Mouse (Mus musculus) myocyte (in vitro differentiated cells): Measurements from ENCODE around the gene Nipal1. TPM values are rescaled to one million over a fixed set of nuclear protein-coding genes. Genes with fewer than 3 reads are reported as not detected.

Source experiments
- H3K27me3 ChIP-seq: one replicate; pipeline ENCODE4 v1.6.1; 2011; ENCODE audit not compliant: control insufficient read depth, insufficient read depth, insufficient read length
- H3K36me3 ChIP-seq: one replicate; pipeline ENCODE4 v1.6.1; 2011; ENCODE audit not compliant: control insufficient read depth, insufficient read depth
- H3K4me2 ChIP-seq: one replicate; pipeline ENCODE4 v1.6.1; 2011; ENCODE audit warnings: low read depth, control low read depth
- H3K4me3 ChIP-seq: one replicate; pipeline ENCODE4 v1.5.1; 2011; ENCODE audit warnings: mild to moderate bottlenecking, control low read depth, moderate library complexity
- H3K79me2 ChIP-seq: one replicate; pipeline ENCODE4 v1.6.1; 2011; ENCODE audit not compliant: control insufficient read depth, insufficient read depth
- H3ac ChIP-seq: one replicate; pipeline ENCODE4 v1.6.1; 2011; ENCODE audit not compliant: control insufficient read depth, insufficient read length
- CEBPB ChIP-seq: IDR thresholded peaks from 2 replicates; pipeline ENCODE4 v1.6.1; 2011; ENCODE audit warnings: mild to moderate bottlenecking, moderate library complexity; ENCODE audit not compliant: poor library complexity, insufficient read depth, severe bottlenecking
- E2F4 ChIP-seq: IDR thresholded peaks from one replicate; pipeline ENCODE4 v1.6.1; 2011; ENCODE audit warnings: mild to moderate bottlenecking, control low read depth, moderate library complexity; ENCODE audit not compliant: insufficient read depth
- MAX ChIP-seq: IDR thresholded peaks from one replicate; pipeline ENCODE4 v1.6.1; 2011; ENCODE audit warnings: low read depth, mild to moderate bottlenecking, control low read depth
- MYOD1 ChIP-seq, 3 experiments: IDR thresholded peaks; one replicate each; pipeline ENCODE4 v1.6.1; 2011; ENCODE audit warnings: control low read depth in 2 of 3, low read depth in 2 of 3, mild to moderate bottlenecking in 2 of 3, moderate library complexity in 1 of 3; ENCODE audit not compliant: insufficient read length in 2 of 3, control insufficient read depth in 1 of 3
- MYOG ChIP-seq, 3 experiments: IDR thresholded peaks; one replicate each; pipeline ENCODE4 v1.6.1; 2011; ENCODE audit warnings: control low read depth in 2 of 3, low read depth in 2 of 3, mild to moderate bottlenecking in 2 of 3; ENCODE audit not compliant: insufficient read length in 2 of 3, control insufficient read depth in 1 of 3, insufficient read depth in 1 of 3
- POLR2A ChIP-seq: IDR thresholded peaks from one replicate; pipeline ENCODE4 v1.6.1; 2011; ENCODE audit warnings: low read depth, mild to moderate bottlenecking, control low read depth, moderate library complexity; ENCODE audit not compliant: insufficient read length
- POLR2AphosphoS2 ChIP-seq: IDR thresholded peaks from one replicate; pipeline ENCODE4 v1.6.1; 2011; ENCODE audit warnings: low read depth, control low read depth; ENCODE audit not compliant: insufficient read length
- REST ChIP-seq: IDR thresholded peaks from one replicate; pipeline ENCODE4 v1.6.1; 2011; ENCODE audit warnings: mild to moderate bottlenecking, control low read depth, moderate library complexity; ENCODE audit not compliant: insufficient read depth, insufficient read length
- SRF ChIP-seq: IDR thresholded peaks from one replicate; pipeline ENCODE4 v1.6.1; 2011; ENCODE audit warnings: low read depth; ENCODE audit not compliant: control insufficient read depth, insufficient read length
- TCF12 ChIP-seq: IDR thresholded peaks from one replicate; pipeline ENCODE4 v1.6.1; 2011; ENCODE audit warnings: mild to moderate bottlenecking, control low read depth; ENCODE audit not compliant: poor library complexity, insufficient read depth, severe bottlenecking
- TCF3 ChIP-seq: IDR thresholded peaks from one replicate; pipeline ENCODE4 v1.6.1; 2011; ENCODE audit warnings: low read depth, control low read depth; ENCODE audit not compliant: insufficient read length
- USF1 ChIP-seq: IDR thresholded peaks from one replicate; pipeline ENCODE4 v1.6.1; 2011; ENCODE audit warnings: low read depth, mild to moderate bottlenecking, control low read depth, moderate library complexity
- polyA plus RNA-seq: library from polyadenylated mRNA; unstranded; fragments of >200 nt; fragmentation: generic; extraction: Trizol; gene quantifications from one replicate; pipeline ENCODE4 v1.2.1, GENCODE M21; 2012; ENCODE audit warnings: missing spikeins

The Nipal1 gene
- polyA plus RNA-seq, 1 experiment: 0.07 TPM

DNA sequence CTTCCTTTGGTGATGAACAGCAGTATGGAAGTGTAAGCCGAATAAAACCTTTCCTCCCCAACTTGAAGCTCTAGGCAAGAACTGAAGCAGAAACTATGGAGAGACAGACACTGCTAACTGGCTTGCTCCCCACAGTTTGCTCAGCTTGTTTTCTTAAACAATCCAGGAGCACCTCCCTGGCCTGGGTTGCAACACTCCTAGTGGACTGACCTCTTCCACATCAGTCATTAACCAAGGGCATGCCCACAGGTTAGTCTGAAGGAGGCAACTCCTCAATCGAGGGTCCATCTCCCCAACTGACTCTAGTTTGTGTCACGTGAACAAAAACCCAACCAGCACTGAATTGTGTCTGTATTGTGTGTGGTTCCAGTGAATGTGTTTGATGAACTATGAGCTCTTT lies 17.3 kb downstream of the Nipal1 start:
- Histone ChIP-seq H3K36me3 (no peaks in the 10 kb centered on the region), H3K4me3 (no peak overlapping the region), H3K27me3 (no peaks in the 10 kb centered on the region), H3K4me2 (no peak overlapping the region), H3K79me2 (no peaks in the 10 kb centered on the region), H3ac (no peak overlapping the region)
- TF ChIP-seq POLR2A (no peak), USF1 (no peak), E2F4 (no peak), CEBPB (no peak), TCF12 (no peak), POLR2AphosphoS2 (no peak), MAX (no peak), REST (no peak), MYOG (IDR thresholded peaks at IDR 0.05; ENCODE audit: control insufficient read depth in 1 of 3, insufficient read depth in 1 of 3, insufficient read length in 2 of 3, low read depth in 2 of 3) (no peak), MYOD1 (IDR thresholded peaks at IDR 0.05; ENCODE audit: control insufficient read depth in 1 of 3, insufficient read length in 2 of 3, low read depth in 2 of 3) (no peak), SRF (no peak), TCF3 (no peak)

DNA sequence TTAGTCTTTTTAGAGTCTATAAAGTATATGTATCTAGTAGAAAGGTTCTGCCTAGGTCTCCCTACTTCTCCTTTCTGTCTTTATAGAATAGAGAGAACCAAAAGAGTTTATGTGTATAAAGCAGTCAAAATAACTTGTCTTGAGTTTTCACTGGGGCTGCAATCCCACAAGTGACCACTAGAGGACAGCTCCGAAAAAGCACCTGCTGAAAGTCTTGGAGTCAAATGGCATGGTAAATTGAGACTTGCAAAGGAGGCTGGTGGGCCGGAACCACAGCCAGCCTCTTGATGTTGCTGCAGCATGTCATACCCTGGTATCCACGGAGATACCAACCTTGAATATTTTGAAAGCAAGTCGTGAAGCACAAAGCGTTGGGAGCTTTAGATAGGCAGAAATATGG lies 17.7 kb downstream of the Nipal1 start:
- H3K36me3 ChIP-seq: no peaks in the 10 kb centered on the region
- H3ac ChIP-seq: no peak overlapping the region
- H3K27me3 ChIP-seq: no peaks in the 10 kb centered on the region
- TF ChIP-seq CEBPB (no peak), MYOG (IDR thresholded peaks at IDR 0.05; ENCODE audit: control insufficient read depth in 1 of 3, insufficient read depth in 1 of 3, insufficient read length in 2 of 3, low read depth in 2 of 3) (no peak), MAX (no peak), E2F4 (no peak)
- no peak overlapping the region for H3K4me3 ChIP-seq
- no peak overlapping the region for H3K4me2 ChIP-seq
- H3K79me2 ChIP-seq: no peaks in the 10 kb centered on the region

DNA sequence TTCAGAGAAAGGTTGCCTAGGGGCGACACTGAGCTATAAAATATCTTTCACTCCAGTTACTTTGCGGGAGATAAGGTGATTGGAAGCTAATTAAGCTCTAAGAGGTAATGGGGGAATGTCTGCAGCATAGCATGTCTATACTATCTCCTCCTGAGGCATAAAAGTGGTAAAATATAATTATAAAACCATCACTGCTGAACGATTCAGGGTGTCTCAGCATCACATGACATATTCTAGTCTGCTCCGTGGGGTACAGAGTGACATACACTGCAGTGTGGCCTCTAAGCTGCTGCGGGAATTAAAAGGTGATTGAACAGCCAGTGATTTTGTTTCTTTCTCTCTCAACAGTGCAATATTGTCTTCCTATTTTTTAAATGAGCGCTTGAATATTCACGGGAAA lies 18.8 kb downstream of the Nipal1 start:
- no peak overlapping the region for H3K4me2 ChIP-seq
- no peaks in the 10 kb centered on the region for H3K36me3 ChIP-seq
- TF ChIP-seq MAX (no peak), E2F4 (no peak), POLR2AphosphoS2 (no peak), USF1 (no peak), REST (no peak), TCF12 (no peak), MYOD1 (IDR thresholded peaks at IDR 0.05; ENCODE audit: control insufficient read depth in 1 of 3, insufficient read length in 2 of 3, low read depth in 2 of 3) (no peak), CEBPB (no peak), MYOG (IDR thresholded peaks at IDR 0.05; ENCODE audit: control insufficient read depth in 1 of 3, insufficient read depth in 1 of 3, insufficient read length in 2 of 3, low read depth in 2 of 3) (no peak), TCF3 (no peak), POLR2A (no peak), SRF (no peak)
- H3K27me3 ChIP-seq: no peaks in the 10 kb centered on the region
- no peaks in the 10 kb centered on the region for H3K79me2 ChIP-seq
- H3K4me3 ChIP-seq: no peak overlapping the region
- no peak overlapping the region for H3ac ChIP-seq

- Histone ChIP-seq H3ac (no peak overlapping the region), H3K4me3 (no peak overlapping the region), H3K27me3 (no peaks in the 10 kb centered on the region), H3K4me2 (no peak overlapping the region), H3K36me3 (no peaks in the 10 kb centered on the region), H3K79me2 (no peaks in the 10 kb centered on the region)
- TF ChIP-seq MYOD1 (IDR thresholded peaks at IDR 0.05; ENCODE audit: control insufficient read depth in 1 of 3, insufficient read length in 2 of 3, low read depth in 2 of 3) (no peak), CEBPB (no peak), MYOG (IDR thresholded peaks at IDR 0.05; ENCODE audit: control insufficient read depth in 1 of 3, insufficient read depth in 1 of 3, insufficient read length in 2 of 3, low read depth in 2 of 3) (no peak), MAX (no peak)
These were observed 20.8 kb downstream of the Nipal1 start for GRCm38 (mm10) chr5:72668351-72668750.

DNA sequence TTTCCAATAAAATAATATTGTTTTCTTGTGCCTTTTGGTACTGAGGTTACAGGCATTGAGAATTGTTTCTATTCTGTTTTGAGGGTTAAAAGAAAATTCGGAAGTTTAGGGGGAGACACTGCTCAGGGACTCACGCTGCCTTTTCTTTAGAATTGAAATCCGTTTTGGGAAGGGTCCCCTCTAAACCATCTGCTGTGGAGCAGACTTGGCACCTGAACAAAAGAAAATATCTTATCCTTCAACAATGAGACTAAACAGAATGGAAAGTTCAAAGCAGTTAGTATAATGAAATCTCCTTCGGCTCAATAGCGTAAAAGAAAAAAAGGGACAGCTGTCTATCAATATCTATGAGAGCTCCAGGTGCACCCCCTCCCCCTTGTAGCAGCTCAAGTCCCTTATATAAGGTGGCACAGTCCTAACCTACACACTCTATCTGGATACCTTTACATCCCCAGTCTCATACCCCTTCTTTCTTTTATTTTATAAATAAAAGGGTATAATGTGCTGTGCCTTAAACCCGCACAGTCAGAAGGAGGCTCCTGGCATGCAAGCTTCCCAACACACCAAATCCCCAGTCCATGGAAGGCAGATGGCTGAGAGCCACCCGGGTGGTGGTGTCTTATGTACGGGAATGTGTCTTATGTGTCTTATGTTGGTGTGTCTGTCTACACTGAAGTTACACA lies 23.6 kb downstream of the Nipal1 start:
- Histone ChIP-seq H3K4me2 (no peak overlapping the region), H3K4me3 (no peak overlapping the region), H3K79me2 (no peaks in the 10 kb centered on the region), H3ac (no peak overlapping the region), H3K36me3 (no peaks in the 10 kb centered on the region), H3K27me3 (no peaks in the 10 kb centered on the region)
- no peak for TF ChIP-seq POLR2A
- TF ChIP-seq SRF: no peak
